Mouse (Mus musculus): ENCODE data around the gene Akt1. TPM values are rescaled to one million over a fixed set of nuclear protein-coding genes. Genes with fewer than 3 reads are reported as not detected.

Akt1 gene
- 99.4 and 123 TPM in 2 replicates for polyA plus RNA-seq (2014; fragmentation: Nextera tagmentation; extraction: Ambion mirVana)

DNA sequence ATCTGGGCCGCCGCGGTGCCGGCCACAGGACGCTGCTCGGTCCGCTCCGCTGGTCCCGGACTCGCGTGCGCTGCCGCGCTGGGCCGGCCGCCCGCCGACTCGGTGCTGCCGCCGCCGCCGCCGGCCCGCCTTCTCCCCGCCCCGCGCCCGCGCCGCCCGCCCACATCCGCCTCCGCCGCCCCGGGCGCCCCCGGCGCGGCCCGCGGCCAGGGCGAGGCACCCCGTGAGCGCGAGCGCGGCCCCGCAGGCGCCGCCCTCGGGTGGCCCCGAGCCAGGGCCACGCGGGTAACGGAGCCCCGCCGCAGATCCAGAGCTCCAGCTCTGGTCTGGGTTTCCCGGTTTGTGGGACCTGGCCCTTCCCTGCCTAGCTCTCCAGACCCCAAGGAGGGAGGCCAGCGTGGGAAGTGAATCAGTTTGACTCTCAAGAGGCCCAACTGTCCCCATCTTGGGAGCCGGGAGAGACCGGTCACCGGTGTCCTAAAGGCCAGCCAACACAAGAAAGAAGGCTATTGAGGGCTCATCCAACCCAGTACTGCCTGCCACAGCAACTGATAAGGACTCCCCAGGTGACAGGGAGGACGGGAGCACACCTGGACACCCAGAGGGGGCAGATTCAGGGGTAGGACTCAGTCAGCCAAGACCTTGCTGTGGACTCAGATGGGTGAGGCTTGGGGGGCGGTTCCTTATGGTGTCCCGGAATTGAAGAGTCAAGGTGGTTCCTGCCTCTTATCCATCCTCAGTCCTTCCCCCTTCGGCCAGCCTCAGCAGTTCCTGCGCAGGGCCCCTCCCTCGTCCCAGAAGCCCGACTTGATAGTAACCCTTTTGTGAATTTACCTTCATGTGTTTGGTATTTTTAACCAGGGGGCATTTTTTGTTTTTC, at the start of gene Akt1:
Akt1 (minus strand) TSS at position 753 of the 880 bp plus-strand sequence.
- H3K27ac ChIP-seq (ENCODE audit: low read depth, low read length) = peak within 1 kb of the TSS; percentile 82
- H3K4me2 ChIP-seq (ENCODE audit: low read depth, low read length, severe bottlenecking) = peak within 1 kb of the TSS; percentile 90
- whole genome bisulfite sequencing = under 1% methylated on average over 50 of the region's 70 CpGs
- H3K27me3 ChIP-seq (ENCODE audit: control insufficient read depth, insufficient read depth, low read length) = peaks cover 17% of the 10 kb centered on the region
- H3K4me3 ChIP-seq (ENCODE audit: low read depth, low read length) = peak within 1 kb of the TSS; percentile 98
- H3K9me3 ChIP-seq (ENCODE audit: control insufficient read depth, low read length) = no peaks in the 10 kb centered on the region
- peaks cover 12% of the 10 kb centered on the region; the same call in 1 of the 2 replicates for H3K36me3 ChIP-seq (ENCODE audit: control insufficient read depth, insufficient read depth, low read length)
- H3K4me1 ChIP-seq (replicated peaks; ENCODE audit: control insufficient read depth, insufficient read depth, low read length) = peaks cover 33% of the 10 kb centered on the region
- peak within 1 kb of the TSS; percentile 93 for H3K9ac ChIP-seq (ENCODE audit: low read length)
- DNase-seq (ENCODE audit: low spot score) = peak; percentile 72
- ATAC-seq (replicated peaks; ENCODE audit: low FRiP score) = 0 out of 2 replicates have a peak, but pooled peaks have one; percentile 3

DNA sequence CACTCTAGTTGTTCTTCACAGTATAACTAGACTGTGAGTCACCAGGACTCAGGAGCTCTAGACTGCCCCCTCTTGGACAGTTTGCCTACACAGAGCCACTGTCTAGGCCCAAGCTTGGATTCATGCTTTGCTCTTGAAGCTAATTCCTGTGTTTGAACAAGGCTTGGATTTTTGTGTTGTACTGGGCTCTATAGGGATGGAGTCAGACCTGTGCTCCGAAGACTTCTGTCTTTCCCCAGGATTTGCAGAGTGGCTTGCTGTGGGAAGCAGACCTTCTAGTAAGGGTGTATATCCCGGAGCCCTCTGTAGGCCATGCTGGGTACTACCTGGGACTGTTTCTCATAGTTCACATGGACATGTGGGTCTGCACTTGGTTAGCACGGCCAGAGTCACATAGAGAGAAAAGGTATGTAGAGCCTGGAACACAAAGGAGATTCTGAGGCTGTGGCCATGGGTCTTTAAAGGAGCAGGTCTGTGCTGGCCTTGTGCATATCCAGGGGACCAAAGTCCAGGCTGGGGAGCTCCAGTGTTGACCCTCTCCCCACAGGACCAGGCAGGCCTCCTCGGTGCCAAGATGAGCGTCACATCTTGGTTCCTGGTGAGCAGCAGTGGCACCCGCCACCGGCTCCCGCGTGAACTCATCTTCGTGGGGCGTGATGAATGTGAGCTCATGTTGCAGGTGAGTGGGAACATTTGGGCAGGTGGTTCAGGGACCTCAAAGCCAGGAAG, 49.6 kb upstream of the Akt1 start:
- DNase-seq (ENCODE audit: low spot score) = peak; percentile 84
- Histone ChIP-seq H3K4me1 (replicated peaks; ENCODE audit: control insufficient read depth, insufficient read depth, low read length) (0 out of 2 replicates have a peak, but pooled peaks cover 3% of the 10 kb centered on the region), H3K9me3 (ENCODE audit: control insufficient read depth, low read length) (no peaks in the 10 kb centered on the region), H3K4me3 (ENCODE audit: low read depth, low read length) (no peak overlapping the region), H3K4me2 (ENCODE audit: low read depth, low read length, severe bottlenecking) (no peak overlapping the region), H3K27ac (ENCODE audit: low read depth, low read length) (no peak overlapping the region), H3K36me3 (ENCODE audit: control insufficient read depth, insufficient read depth, low read length) (no peaks in the 10 kb centered on the region), H3K27me3 (ENCODE audit: control insufficient read depth, insufficient read depth, low read length) (peaks cover 14% of the 10 kb centered on the region), H3K9ac (ENCODE audit: low read length) (no peak overlapping the region)
- WGBS = 77% methylated on average over 11 of the region's 11 CpGs
- ATAC-seq (replicated peaks; ENCODE audit: low FRiP score) = 0 out of 2 replicates have a peak, but pooled peaks have one; percentile 14

DNA sequence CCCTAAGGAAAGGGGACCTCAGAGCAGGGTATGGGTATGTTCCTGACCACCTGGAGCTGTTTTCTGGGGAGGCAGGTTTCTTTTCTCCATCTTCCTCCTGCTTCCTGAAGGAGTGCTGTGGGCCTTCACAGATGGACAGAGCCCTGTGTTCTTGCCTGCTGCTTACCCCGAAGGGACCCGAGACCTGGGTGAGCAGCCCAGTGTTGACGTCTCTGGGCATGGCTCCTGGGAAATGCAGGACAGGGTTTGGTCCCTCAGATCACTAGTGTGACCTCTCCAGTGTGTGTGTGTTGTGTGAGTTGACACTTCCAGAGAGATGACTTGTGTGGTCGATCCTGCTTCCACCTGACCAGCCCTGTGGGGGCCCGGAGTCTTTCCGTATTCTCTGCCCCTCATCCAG, 48.8 kb upstream of the Akt1 start:
- Histone ChIP-seq H3K9me3 (ENCODE audit: control insufficient read depth, low read length) (no peaks in the 10 kb centered on the region), H3K9ac (ENCODE audit: low read length) (no peak overlapping the region), H3K4me3 (ENCODE audit: low read depth, low read length) (peak overlapping the region; percentile 86; the same call in 1 of the 2 replicates), H3K36me3 (ENCODE audit: control insufficient read depth, insufficient read depth, low read length) (no peaks in the 10 kb centered on the region), H3K4me2 (ENCODE audit: low read depth, low read length, severe bottlenecking) (peak overlapping the region; percentile 99; the same call in 1 of the 2 replicates), H3K27me3 (ENCODE audit: control insufficient read depth, insufficient read depth, low read length) (peaks cover 14% of the 10 kb centered on the region), H3K4me1 (replicated peaks; ENCODE audit: control insufficient read depth, insufficient read depth, low read length) (0 out of 2 replicates have a peak, but pooled peaks cover 3% of the 10 kb centered on the region), H3K27ac (ENCODE audit: low read depth, low read length) (no peak overlapping the region)
- DNase-seq (ENCODE audit: low spot score) (no peak), ATAC-seq (replicated peaks; ENCODE audit: low FRiP score) (no peak)
- WGBS = 88% methylated on average over 6 of the region's 6 CpGs

DNA sequence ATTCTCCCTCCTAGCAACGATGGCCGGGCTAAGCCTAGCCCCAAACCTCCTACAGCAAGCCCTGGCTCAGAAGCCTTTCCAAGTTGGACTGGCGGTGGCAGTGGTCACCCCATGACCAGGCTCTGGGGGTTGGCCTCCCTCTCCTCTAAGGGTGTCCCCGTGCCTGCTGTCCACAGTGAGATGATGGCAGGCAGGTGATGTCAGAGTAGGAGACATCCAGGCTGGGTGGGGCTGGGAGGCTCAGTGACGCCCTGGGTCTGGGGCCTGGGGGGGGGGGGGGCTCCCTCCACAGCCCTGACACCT, 48.3 kb upstream of the Akt1 start:
- H3K4me1 ChIP-seq (replicated peaks; ENCODE audit: control insufficient read depth, insufficient read depth, low read length) = 0 out of 2 replicates have a peak, but pooled peaks cover 3% of the 10 kb centered on the region
- no peaks in the 10 kb centered on the region for H3K36me3 ChIP-seq (ENCODE audit: control insufficient read depth, insufficient read depth, low read length)
- 11% methylated on average over 5 of the region's 5 CpGs for WGBS
- no peaks in the 10 kb centered on the region for H3K9me3 ChIP-seq (ENCODE audit: control insufficient read depth, low read length)
- H3K27me3 ChIP-seq (ENCODE audit: control insufficient read depth, insufficient read depth, low read length) = peaks cover 14% of the 10 kb centered on the region
- H3K27ac ChIP-seq (ENCODE audit: low read depth, low read length) = no peak overlapping the region
- peak; percentile 6; the same call in 1 of the 2 replicates for ATAC-seq (replicated peaks; ENCODE audit: low FRiP score)
- H3K4me3 ChIP-seq (ENCODE audit: low read depth, low read length) = peak overlapping the region; percentile 86
- DNase-seq (ENCODE audit: low spot score) = no peak
- peak overlapping the region; percentile 72 for H3K9ac ChIP-seq (ENCODE audit: low read length)
- H3K4me2 ChIP-seq (ENCODE audit: low read depth, low read length, severe bottlenecking) = peak overlapping the region; percentile 99

DNA sequence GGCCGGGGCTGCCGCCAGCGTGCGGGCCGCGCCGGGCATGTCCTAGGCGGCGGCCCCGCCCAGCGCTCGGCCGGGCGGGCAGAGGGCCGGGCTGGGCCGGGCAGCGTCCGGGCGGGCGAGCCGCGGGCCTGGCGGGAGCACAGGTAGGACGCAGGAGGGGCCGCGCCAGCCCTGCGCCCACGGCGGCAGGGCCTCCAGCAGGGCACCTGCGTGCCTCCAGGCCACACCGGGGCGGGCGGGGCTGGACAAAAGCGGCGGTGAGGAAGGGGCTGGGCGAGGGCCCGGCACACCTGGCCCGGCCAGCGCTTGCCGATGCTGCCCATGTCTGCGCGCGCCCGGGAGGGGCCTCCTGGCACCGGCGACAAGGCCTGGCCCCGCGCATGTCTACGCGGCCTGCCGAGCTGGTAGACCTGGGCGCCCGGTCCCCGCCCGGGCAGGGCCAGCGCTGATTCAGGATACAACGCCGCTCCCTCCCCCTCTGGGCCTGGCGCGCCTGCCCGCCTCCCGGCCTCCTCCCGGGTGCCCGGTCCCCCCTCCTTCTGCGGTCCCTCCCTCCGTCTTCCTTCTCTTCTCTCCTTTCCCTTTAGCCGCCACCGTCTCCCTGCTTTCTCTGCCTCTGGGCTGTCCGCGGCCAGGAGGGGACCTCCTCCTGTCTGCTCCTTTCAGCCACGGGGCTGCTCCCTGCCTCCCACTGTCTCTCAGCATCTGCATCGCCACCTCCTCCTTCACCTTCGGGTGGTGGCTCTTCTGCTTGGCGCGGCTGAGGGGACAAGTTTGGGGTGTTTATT, 47.8 kb upstream of the Akt1 start:
- Histone ChIP-seq H3K27ac (ENCODE audit: low read depth, low read length) (no peak overlapping the region), H3K4me1 (replicated peaks; ENCODE audit: control insufficient read depth, insufficient read depth, low read length) (0 out of 2 replicates have a peak, but pooled peaks cover 3% of the 10 kb centered on the region), H3K4me2 (ENCODE audit: low read depth, low read length, severe bottlenecking) (peak overlapping the region; percentile 99), H3K9ac (ENCODE audit: low read length) (peak overlapping the region; percentile 72), H3K9me3 (ENCODE audit: control insufficient read depth, low read length) (no peaks in the 10 kb centered on the region), H3K4me3 (ENCODE audit: low read depth, low read length) (peak overlapping the region; percentile 86), H3K27me3 (ENCODE audit: control insufficient read depth, insufficient read depth, low read length) (peaks cover 14% of the 10 kb centered on the region), H3K36me3 (ENCODE audit: control insufficient read depth, insufficient read depth, low read length) (no peaks in the 10 kb centered on the region)
- DNase-seq (ENCODE audit: low spot score) = peak; percentile 71
- WGBS = under 1% methylated on average over 22 of the region's 75 CpGs
- ATAC-seq (replicated peaks; ENCODE audit: low FRiP score) = peak; percentile 73

DNA sequence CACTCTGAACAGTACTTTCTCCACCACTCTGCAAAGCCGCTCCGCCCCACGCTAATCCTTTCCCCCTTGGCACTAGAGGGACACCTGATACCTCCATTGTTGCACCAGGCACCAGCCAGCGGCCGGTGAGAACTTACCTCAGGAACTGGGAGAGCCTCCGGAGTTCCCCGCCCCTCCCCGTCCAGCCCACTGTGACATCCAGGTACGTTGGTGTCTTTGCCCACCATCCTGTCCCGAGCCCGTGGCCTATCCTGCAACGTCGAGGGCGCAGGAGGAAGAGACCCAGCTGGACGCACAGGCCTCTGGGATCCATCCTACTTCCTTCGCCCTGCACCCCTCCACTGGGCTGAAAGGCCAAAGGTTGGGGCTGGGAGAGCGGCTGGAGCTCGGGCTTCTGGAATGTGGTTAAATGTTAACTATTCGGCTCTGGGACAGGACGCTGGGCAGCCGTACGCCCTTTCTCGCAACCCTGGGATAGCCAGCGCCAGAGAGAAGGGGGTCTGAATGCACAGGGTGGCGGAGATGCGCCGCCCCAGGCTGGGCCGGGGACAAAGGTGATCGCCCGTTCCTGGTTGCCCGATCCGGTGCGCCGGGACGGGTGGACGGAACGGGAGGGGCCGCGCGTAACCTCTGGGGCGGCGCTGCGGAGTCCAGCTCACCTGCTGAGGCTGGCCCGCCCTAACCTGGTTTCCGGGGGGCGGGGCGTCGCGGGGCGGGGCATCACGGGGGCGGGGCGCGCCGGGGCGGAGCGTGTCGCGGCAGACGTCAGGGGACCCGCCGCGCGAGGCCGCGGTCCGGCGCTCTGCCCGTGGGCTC, 46.9 kb upstream of the Akt1 start:
- no peak overlapping the region for H3K27ac ChIP-seq (ENCODE audit: low read depth, low read length)
- H3K9me3 ChIP-seq (ENCODE audit: control insufficient read depth, low read length) = no peaks in the 10 kb centered on the region
- DNase-seq (ENCODE audit: low spot score) (peak; percentile 88), ATAC-seq (replicated peaks; ENCODE audit: low FRiP score) (peak; percentile 44)
- 1% methylated on average over 43 of the region's 69 CpGs for WGBS
- H3K4me1 ChIP-seq (replicated peaks; ENCODE audit: control insufficient read depth, insufficient read depth, low read length) = 0 out of 2 replicates have a peak, but pooled peaks cover 3% of the 10 kb centered on the region
- H3K4me3 ChIP-seq (ENCODE audit: low read depth, low read length) = peak overlapping the region; percentile 86
- peak overlapping the region; percentile 72 for H3K9ac ChIP-seq (ENCODE audit: low read length)
- peak overlapping the region; percentile 99 for H3K4me2 ChIP-seq (ENCODE audit: low read depth, low read length, severe bottlenecking)
- peaks cover 14% of the 10 kb centered on the region for H3K27me3 ChIP-seq (ENCODE audit: control insufficient read depth, insufficient read depth, low read length)
- H3K36me3 ChIP-seq (ENCODE audit: control insufficient read depth, insufficient read depth, low read length) = no peaks in the 10 kb centered on the region

DNA sequence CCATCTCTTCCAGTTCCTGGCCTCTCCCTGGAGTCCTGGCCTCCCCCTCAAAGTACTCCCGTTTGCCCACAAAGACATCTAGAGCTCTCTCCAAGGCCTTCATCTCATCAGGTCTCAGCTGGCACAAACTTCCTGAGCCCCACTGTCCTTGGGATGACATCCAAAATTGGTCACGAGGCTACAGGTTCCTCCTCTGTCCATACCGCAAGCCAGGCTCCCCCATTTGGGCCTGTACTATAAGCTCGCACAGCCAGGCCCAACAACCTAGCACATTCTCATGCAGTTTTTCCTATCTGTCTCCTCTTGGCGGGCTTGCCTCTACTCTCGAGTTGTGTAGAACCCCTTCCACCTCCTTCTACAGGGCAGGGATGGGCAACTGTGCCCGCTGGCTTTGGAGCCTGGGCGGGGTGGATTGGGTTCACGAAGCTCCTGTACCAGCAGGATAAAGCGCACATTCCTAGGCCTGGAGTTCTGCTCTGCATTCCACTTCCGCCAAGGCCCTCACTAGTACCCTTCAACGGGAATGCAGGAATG, 46.3 kb upstream of the Akt1 start:
- Histone ChIP-seq H3K9me3 (ENCODE audit: control insufficient read depth, low read length) (no peaks in the 10 kb centered on the region), H3K36me3 (ENCODE audit: control insufficient read depth, insufficient read depth, low read length) (no peaks in the 10 kb centered on the region), H3K4me1 (replicated peaks; ENCODE audit: control insufficient read depth, insufficient read depth, low read length) (0 out of 2 replicates have a peak, but pooled peaks cover 3% of the 10 kb centered on the region), H3K4me2 (ENCODE audit: low read depth, low read length, severe bottlenecking) (peak overlapping the region; percentile 99; the same call in 1 of the 2 replicates), H3K4me3 (ENCODE audit: low read depth, low read length) (no peak overlapping the region), H3K9ac (ENCODE audit: low read length) (no peak overlapping the region), H3K27me3 (ENCODE audit: control insufficient read depth, insufficient read depth, low read length) (peaks cover 14% of the 10 kb centered on the region), H3K27ac (ENCODE audit: low read depth, low read length) (no peak overlapping the region)
- 29% methylated on average over 12 of the region's 12 CpGs for WGBS
- ATAC-seq (replicated peaks; ENCODE audit: low FRiP score) (no peak), DNase-seq (ENCODE audit: low spot score) (no peak)

Data from forebrain, embryonic 11.5 days (tissue).